Mouse (Mus musculus) urinary bladder, postnatal 10 days (tissue): ENCODE results near the gene Serinc5.

Experiments used
- DNase-seq: peaks from one replicate; pipeline ENCODE4 v3.0.0; 2022; ENCODE audit warnings: low spot score

Gene Serinc5

DNA sequence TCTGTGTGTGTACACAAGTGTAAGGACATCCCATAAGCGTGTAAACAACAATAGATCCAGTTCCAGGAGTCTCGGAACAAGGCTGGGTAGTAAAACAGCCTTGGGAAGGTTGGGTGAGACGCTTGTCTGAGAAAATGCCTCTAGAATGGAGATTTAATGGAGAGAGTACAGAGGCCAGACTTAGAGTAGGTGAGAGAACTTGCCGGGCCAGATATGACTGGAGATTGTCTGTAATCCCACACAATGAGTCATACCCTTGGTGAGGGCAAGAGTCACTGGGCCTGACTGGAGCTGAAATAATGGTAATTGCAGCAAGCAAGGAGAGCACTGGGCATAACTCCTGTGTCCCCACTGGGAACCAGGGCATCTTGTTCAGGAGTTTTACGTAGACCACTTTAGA lies 2.2 kb downstream of the Serinc5 start:
- no peak for DNase-seq

DNA sequence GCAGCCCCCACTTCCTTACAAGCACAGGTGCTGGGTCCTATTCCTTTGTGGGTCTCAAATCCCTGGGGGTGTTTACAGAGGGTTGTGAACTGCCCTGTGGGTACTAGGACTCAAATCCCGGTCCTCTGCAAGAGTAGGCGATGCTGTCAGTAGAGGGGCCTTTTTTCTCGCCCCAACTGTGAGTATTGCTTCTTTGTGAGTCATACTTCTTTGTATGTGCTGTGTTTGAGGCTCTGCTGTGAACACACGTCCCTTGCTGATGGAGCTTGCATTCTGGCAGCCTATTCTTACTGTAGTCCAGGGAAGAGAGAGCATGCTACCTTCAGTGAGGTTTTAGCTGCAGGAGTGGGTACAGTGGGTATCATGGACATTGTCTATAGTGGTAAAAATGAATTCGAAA lies 4.3 kb downstream of the Serinc5 start:
- no peak for DNase-seq

DNA sequence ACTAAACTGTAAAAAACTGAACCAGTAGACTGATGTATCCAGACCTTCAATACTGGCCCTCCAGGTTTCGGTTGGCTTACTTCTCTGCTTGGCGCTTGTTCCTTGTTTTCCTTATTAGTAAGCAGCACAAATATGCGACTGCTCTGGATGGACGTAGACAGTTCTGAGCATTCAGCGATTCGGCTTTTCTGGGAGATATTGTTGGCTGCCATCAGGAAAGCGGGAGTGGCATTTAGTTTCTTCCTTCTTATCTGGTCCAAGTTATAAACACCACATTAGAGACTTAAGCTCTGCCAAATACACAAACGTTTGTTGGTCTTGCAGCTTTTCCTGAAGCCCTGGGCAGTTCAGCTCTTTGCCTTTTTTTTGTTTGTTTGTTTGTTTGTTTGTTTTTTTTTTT lies 5.6 kb downstream of the Serinc5 start:
- DNase-seq = no peak

DNA sequence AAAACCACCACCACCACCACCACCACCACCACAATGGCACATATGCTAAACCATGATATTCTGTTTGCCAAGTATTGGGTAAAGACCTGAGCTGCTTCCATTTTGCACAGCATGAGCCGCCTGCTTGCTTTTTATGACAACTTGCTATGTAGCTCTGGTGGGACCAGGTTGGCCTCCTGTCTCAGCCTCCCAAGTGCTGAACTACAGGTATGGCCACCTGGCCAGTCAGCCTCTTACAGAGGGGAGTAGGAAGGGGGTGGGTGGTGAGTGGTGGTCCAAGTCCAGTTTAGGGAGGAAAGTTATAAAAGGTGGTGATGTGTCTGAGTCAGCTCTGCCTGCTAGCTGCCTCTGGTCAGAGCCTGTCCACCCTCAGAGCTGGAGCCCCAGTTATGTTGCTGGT lies 15.3 kb downstream of the Serinc5 start:
- DNase-seq = no peak

DNA sequence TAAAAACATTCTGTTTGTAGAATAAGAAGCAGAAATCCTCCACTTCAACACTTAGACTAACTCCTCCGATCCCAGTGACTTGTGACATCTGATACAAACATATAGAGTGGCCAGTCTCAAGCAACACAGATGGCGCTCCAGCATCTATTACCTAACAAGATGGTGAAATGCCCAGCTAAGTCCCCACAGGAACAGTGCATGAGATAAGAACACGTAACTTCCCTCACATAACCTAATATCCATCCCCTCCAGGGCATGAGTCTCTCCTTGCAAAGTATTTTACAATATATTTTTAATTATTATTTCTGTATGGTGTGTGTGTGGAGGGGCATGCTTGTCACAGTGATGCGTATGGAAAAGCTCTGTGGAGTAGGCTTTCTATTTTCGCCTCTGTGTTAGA lies 15.8 kb downstream of the Serinc5 start:
- DNase-seq = no peak

DNA sequence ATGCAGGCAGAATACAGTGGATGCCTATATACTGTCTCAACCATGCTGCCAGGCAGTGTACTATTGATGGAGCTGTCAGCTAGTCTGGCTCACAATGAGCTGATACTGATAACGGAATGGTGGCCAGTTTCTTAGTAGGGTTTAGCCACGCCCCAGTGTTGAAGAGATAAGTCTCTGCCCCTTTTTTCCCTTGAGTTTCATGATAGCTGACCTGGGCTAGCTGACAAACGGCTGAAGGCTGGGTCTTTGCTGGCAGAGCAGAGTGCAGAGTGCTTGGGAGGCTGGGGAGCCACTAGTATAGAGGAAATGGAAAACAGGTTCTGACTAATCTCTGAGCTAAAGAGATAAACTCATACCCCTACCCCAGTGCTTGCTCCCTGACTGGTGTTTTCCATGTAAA lies 18.6 kb downstream of the Serinc5 start:
- no peak for DNase-seq

DNA sequence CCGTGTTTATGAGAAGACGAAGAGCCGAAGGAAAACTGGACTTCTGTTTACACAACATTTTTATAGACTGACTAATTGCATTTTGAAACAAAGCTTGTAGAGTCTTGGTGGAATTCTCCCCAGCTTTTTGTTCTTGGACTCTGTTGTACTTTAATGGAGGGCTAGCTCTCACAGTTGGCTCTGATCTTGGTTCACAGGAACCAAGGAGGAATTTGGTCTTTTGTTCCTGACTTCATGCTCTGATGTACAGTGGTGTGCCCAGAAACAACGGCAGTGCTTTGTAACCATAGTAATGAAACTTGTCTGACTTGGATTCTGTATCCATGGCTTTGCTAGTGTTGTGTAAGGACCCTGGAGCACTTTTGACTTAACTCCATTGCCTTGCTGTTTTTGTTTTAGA lies 20.6 kb downstream of the Serinc5 start:
- DNase-seq = no peak

DNA sequence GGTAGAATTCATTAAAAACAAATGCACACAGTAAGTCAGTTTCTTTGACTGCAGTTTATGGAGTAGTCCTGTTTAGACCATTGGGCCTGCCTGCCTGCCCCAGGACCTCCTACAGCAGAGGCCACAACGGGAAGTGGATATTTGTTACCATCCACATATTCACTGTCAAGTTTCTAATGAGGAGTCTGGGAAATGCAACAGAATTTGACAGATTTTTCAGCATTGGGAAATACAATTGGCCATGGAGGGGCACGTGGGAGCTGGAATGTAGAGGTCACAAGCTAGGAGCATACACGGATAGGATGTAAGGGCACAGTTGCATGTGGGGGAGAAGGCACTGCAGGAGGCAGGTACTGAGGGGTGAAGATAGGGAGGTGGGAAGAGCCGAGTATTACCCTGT lies 21.7 kb downstream of the Serinc5 start:
- DNase-seq = no peak

DNA sequence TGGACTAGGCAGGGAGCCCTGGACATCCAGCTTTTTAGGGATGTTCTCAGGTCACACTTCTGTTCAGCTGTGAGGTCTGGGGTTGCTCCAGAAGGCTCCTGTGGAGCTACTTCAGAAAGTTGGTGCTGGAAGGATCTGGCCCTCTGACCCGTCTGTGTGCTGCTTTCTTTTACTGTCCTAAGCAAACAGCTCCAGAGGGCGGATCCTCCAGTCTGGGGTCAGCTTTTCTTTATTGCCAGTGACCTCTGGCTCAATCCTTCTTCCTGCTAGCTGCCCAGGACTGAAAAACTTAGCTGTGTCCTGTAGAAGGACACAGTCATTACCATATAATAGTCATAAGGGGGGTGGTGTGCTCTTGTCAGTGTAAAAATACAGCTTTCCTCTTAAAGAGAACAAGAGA lies 24.1 kb downstream of the Serinc5 start:
- no peak for DNase-seq

DNA sequence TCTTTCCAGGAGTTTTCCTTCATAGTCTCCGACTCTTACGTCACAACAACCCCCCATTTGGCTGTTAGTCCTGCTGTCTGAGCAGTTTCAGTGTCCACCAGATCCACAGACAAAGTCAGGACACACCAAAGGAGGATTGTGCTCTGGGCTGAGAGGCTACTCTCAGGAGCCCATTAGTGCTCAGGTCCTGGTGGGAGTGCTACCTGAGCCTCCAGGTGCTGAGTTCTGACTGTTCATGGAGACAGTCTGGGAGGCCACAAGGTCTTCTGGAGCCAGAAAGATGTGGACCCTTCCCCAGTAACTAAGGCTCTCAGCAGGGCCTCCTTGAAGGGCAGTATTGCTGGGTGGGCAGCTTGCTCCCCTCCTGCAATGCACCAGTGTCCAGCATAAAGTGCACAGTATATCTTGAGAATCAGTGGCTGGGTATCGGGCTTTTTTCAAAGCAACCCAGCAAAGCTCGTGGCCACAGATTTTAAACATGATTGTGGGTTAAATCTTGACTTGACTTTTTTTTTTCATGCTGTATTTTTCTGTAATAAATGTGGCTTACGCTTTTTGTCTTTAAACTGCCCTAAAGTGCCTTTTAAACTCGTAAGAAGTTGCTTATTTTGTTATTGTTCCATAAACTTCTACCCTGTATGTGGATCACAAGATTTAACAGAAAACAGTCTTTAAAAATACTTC lies 25.5 kb downstream of the Serinc5 start:
- DNase-seq = no peak

DNA sequence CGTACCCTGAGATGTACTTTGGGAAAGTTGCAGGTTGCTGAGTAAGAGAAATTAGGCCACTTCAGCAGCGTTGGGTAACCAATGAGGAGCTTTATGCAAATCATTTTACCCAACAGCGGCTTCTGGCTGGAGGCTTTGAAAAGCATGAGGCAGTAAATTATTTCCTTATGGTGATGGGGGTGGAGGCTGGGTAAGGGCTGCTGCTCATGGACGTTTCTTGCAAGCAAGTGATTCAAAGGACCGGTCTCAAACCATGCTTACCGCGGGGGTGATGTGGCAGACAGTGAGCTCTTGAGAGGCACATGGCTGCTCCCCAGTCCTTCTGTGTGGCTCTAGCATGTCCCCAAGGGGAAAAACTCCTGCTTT lies 26.0 kb downstream of the Serinc5 start:
- no peak for DNase-seq

DNA sequence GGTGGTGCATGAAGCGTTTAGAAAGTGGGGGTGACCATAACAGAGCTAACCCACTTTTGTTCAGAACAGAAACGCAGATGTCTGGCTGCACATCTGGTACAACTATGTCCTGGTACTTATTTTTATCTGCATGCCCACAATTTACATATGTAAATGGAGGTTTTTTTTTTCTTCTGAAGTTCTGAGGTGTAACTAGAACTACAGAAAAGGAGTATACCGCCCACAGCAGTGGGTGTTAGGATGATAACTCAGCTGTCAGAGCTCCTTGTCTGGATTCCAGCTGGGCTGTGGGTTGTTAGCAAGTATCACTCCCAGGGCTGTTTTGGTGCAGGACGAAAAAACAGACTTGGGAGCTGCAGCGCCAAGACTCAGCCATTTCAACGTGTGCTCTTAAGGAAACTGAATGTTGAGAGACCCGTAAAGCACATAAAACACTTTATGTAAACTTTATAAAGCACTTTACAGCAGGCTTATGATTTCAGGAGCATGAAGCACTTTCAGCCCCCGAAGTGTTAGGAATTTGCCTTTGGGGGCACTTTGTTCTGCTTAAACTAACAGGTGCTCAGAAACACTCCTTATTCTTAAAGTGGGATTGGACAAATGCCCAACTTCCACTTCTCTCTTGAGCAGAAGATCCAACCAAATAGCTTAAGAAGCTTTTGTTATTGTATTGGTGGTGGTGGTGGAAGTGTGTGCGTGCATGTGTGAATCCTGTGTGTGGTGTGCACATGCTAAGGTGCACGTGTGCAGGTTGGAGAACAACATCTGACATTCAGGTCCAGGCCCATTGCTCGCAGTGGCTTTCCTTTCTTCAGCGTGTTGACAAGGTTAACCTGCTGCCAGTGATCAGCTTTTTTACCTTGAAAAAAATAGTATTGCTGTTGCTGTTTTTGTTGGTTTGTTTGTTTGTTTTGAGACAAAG lies 28.5 kb downstream of the Serinc5 start:
- DNase-seq = no peak

DNA sequence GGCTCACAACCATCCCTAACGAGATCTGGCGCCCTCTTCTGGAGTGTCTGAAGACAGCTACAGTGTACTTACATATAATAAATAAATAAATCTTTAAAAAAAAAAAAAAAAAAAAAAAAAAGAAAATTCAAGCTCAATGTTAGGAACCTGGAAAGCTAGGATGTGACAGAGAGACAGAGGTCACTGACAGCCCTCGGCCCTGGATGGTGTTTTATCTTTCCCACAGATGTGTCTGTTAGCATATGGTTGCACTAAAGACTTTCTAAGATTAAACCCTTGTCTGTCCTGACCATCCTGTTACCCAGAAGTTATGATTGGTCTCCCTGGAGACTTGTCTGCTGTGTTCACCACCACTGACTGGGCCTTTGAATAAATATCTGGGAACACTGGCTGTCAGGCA lies 33.3 kb downstream of the Serinc5 start:
- DNase-seq = no peak

DNA sequence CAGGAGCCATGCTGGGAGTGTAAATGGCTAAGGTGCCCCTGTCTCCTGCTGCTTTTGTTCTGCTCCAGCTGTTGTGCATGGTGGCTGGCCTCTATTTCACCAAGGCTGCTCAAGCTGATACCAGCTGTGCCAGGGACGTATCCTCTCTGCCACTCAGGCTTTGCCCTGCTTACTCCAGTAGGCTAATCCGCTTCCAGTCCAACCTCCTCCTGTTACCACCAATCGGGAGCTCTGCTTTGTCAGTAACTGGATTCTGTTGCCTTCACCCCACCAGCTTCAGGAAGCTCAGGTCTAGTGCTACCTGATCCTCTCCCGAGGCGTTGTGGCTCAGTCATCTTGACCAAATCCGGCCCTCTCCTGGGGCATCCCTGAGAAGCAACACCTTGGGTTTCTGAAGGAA lies 33.9 kb downstream of the Serinc5 start:
- DNase-seq = no peak

DNA sequence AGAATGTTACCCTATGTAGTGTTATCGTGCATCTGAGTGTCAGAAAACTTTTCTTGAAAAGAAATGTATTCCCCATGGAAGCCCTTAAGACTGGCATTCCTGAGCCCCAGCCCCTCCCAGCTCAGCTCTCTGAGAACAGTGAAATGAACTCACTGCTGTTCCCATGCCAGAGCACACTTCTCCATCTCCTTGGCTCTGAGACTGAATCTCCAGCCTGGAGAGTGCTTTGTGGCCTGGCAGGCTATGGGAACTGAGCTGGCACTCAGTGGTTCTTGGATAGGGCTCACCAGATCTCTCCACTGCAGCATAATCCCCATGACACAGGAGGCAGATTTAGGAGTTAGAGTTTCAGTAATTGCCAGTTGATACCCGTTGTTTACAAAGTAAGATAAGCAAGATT lies 36.8 kb downstream of the Serinc5 start:
- no peak for DNase-seq

DNA sequence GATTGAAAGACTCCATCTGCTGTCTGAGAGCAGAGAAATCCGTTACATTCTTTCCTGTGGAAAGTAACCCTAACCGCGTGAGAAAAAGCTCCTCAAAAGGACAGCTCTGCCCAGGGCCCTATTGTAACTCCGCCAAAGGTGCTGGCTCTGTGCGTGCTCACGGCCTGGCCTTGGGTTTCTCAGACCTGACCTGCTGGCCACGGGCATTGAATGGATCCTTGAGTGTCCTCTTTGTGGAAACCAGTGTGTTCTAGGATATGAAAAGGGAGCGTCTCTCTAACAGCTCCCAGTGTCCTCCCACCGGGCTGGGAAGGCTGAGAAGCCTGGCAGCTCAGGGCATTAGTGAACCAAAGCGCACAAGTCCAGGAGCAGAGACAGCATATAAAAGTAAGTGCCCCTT lies 38.2 kb downstream of the Serinc5 start:
- no peak for DNase-seq

DNA sequence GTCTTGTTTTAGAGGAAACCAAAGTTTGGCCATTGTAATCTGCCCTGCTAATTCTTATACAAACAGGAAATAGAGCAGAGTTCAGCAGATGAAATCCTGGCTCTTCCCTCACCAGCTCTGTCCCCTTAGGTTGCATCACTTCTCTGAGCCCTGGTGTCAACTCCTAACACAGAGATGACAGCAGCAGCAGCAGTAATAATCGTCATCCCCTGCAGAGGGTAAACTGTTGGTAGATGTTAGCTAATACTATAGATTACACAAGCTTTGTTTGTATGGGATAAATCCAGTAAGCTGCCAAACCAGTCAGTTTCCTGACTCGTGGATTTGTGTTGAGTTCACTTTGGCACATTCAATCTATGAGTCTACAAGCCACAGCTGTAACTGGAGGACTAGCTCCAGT lies 40.1 kb downstream of the Serinc5 start:
- DNase-seq = no peak

DNA sequence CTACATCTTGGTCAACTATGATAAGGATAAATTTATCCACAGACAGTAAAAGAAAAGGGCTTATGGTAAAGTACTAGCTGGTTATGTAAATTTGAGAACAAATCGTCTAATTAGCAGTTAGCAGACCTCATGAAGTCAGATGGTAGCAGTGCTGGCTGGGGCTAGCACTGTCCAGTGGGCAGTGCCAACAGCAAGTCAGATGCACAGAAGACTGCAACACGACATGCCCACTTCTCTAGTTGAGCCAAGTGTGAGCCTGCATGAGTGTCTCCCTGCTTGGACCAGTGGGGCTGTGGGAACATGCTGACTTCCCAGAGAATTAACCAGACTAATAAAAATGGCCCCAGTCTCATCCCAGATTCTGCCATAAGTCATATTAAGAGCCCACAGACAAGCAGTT lies 41.6 kb downstream of the Serinc5 start:
- DNase-seq = no peak

DNA sequence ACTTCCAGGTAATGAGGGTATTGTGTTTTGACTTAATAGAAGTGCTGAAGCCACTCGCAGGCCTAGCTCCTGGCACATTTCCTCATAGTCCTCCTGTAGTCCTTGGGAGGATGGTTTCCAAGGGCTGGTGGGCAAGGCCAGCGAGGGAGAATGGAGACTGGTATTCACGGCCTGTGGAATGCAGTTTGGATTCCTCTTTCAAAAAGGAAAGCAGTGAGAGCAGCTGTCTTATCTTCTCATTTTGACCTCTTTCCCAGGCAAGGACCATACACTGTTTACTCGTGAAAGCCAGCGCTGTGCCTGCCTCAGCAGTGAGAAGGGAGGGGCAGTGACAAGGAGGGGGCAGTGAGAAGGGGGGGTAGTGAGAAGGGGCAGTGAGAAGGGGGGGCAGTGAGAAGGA lies 42.4 kb downstream of the Serinc5 start:
- no peak for DNase-seq

DNA sequence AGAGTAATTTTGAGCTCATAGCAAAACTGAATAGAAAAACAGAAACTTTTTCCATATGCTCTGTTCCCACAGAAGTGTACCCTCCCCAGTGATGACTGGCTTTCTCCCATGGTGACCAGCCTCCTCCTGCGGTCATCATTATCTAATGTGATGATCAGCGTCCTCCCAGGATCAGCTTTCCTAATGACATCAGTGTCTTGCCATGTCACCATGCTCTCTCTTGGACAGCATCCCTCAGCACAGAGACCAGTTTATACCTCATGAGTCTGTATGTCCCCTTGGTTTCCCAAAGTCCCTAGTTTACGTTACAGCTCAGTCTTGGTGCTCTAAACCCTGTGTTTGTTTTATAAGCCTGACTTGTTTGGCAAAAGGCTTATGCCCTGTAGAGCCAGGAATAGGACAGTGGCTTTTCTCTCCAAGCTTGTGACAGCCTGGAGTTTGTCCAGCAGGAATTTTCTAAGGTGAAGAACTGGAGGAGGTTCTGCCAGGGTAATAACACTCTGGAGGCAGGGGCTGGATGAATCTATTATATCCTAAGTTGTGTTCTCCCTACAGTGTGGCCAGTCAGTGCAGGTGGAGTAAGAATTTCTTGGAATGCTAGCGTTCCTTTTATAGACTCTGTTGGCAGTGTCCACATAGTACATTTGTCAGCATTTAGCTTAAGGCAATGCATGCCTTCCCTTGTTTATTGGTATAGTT lies 46.1 kb downstream of the Serinc5 start:
- no peak for DNase-seq

DNA sequence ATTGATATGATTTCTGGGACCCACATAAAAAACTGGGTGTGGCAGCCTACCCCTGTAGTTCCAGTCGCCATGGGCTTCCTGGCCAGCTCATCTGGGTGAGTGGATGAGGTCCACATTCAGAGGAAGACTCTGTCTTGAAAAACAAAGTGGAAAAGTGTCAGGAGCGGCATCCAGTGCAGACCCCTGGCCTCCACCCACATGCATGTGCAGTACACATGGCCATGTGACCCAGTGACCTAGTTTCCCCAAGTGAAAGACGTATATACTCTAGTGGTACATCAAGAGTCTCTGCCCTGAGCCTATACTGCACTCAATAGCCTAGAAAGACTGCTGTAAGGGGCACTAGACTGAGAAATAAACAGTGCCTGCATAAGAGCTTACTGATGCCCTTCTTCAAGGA lies 48.7 kb downstream of the Serinc5 start:
- no peak for DNase-seq

DNA sequence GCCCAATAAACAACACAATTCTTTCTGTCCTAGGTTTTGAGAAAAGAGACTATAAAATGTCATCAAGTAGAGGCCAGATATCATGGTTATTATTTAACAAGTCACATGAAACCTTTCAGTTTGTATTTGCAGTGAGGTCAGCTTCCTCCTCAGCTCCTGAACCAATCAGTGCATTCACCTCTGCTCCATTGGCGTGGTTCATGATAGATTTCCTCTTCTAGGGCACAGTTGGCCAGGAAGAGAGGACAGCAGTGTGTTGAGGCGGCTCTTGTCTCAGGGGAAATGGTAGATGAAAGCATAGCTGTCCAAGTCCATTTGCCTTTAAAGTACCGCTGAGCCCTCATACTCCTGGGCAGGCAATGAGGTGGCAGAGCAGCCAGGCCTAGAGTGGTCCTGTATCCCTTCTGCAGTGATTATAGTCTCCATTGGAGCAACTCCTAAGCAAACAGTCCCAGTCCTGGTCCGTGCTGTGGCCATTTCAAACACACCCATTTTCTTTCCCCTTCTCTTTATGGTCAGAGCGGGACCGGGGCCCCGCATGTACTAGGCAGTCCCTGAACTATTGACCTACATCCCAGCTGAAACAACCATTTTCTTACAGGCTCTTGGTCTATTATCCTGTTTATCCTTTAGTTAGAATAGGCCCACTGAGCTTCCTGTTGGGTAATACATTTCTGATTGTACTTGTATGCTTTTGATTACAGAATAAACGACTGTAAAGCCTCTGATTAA lies 51.8 kb downstream of the Serinc5 start:
- DNase-seq = no peak
